Mouse (Mus musculus) thymus, postnatal 0 days (tissue): ENCODE measurements around the gene Ggps1. TPM values are rescaled to one million over a fixed set of nuclear protein-coding genes. Genes with fewer than 3 reads are reported as not detected.

Source experiments
- polyA plus RNA-seq: library from polyadenylated mRNA; unstranded; fragments of >200 nt; fragmentation: Nextera tagmentation; extraction: Ambion mirVana; gene quantifications from 2 replicates; pipeline ENCODE4 v1.2.1, GENCODE M21; 2015

Ggps1 gene
- polyA plus RNA-seq, 1 experiment from 2014 or later = 60.3 TPM

Other genes starting within 250 kb of the Ggps1 start
- gene B3galnt2, start 109.0 kb downstream of the Ggps1 start, polyA plus RNA-seq = 29.0 and 29.5 TPM in 2 replicates
- gene Tbce, start 23.9 kb downstream of the Ggps1 start, polyA plus RNA-seq = 54.5 and 58.9 TPM in 2 replicates
- gene Arid4b, start 256 bp downstream of the Ggps1 start, polyA plus RNA-seq = 55.5 and 75.2 TPM in 2 replicates